Mouse (Mus musculus) lung, postnatal 4 days (tissue): ENCODE data around the gene Gabra3.

Source experiments
- DNase-seq, 2 experiments: peaks; one replicate each; pipeline ENCODE4 v3.0.0; 2021

The Gabra3 gene

DNA sequence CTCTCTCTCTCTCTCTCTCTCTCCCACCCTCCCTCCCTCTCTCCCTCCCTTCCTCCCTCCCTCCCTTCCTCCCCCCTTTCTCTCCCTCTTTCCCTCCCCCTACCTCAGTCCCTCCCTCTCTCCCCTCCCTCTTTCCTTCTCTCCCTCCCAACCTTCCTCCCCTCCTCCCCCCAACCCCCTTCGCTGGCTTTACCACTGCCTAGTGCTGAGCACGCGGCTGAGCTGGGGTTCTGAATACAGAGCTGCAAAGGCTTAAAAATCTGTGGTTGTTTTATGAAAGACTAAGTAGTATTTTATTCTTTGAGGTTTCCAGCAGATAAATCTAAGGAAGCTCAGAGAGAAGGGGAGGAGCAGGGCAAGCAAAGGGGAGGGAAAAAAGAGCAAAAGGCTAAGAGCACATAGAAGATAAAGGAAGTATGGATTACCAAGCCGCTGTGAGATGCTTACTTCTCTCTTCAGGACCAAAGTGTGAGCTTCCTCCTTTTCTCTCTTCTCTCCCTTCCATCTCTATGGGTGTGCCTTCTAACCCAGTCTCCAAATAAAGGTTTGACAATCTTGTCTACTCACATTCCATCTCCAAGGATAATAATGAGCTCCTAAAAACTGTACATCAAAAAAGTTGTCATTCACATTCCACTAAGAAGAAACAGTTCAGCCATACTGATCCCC lies at the start of gene Gabra3:
Gene Gabra3, minus strand, starts transcription at position 619 of the 669 bp plus-strand sequence.
- no peak for DNase-seq

DNA sequence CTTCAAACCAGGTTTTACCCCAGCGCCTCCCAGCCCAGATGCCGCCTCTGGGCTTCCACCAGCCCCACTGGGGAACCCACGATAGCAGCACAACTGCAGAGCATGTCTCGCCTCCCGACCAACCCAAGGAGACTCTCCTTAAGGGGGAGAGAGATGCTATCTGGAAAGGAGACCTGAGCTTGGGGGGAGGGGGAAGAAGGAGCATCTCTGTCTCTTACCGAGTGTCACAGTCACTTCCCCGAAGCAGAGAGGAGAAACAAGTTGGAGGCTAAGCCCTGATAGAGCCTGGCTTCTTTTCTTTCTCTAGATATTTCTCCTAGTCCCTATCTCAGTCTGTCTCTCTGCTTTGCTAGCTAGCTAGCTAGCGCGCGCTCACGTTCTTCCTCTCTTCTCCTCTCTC lies 859 bp downstream of the Gabra3 start:
- no peak for DNase-seq

DNA sequence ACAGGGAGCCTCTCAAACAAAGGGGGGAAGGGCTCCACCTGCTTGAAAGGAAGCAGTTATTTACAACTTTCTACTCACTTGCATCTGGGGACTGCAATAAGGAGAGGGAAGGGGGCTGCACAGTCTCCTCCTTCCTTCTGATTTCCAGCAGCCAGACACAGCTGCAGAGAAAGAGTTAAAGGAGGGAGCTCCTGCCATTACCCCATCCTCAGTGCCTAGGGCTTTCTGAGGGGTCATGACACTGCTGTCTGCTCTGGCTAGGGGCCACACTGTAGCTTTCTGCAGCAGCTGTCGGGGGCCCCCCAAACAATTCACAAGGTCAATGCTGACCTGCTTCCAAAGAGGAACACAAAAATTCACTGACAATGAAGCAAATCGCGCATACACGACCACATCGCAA lies 1.3 kb downstream of the Gabra3 start:
- no peak for DNase-seq

DNA sequence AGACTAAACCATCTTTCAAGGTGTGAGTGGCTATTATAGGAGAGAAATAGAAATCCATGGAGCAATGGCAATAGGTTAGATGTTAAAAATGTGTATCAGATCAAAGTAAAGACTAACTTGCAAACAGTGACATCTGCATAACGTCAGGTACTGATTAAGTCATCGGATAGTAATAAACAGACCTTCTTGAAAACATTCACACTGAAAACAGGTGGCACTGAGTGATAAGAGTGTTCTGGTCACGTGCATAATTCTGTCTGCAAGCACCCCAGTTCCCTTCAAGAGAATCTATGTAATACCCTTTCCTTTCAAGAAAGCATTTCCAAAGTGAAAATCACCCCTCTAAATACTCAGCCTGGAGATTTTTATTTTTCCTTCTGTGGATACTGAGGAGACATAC lies 6.0 kb downstream of the Gabra3 start:
- DNase-seq, result no peak

DNA sequence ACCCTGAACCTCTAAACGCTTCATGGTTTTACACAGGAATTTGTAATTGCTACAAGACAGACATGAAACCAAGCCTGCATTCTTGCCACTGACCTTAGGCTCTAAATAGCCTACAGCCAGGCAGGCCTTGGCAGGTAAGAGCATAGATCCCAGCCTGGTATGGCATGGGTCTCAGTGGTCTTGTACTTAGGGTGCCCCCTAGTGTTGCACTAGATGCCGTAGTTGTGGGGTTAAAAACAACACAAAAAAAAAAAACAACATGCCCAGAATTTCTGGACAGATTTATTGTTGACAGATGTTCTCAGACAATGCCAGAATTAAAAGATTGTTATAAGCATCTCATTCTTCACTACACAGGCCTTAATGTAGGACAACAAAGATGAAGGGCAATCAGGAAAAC lies 12.0 kb downstream of the Gabra3 start:
- DNase-seq, result no peak

DNA sequence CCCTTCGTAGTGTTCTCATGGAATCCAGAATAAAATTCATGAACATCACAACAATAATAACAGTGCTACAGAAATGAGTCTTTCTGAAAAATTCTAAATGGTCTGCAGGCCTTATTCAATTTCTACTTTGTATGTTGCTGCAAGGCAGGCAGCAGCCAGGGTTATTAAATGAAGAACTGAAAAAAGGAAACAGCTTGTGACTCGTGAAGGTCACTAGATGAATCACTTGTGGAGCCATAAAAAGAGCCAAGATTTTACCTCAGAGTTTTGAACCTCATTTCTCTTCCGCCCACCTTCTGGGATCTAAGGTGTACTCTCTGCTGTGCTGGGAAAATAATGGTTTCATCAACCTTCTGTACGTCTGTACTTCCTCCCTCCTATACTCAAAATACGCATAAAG lies 159.4 kb downstream of the Gabra3 start:
- no peak for DNase-seq

DNA sequence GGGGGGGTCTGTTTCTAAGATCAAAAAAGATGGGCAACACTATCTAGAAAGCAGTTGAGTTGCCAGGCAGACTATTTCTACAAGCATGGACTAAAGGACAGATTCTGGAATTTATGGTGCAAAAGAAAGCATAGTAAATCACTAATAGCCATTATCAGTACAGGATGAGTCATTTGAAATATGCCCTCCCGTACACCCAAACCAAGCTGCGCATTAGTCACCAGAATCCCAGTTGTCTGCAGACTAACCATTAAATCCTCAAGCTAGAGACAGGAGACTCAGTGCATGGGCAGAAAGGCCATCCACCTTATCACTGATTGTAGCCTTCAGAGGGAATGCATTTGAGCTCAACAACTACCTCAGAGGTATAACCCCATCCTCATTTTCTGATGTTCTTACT lies 166.8 kb downstream of the Gabra3 start:
- no peak for DNase-seq

DNA sequence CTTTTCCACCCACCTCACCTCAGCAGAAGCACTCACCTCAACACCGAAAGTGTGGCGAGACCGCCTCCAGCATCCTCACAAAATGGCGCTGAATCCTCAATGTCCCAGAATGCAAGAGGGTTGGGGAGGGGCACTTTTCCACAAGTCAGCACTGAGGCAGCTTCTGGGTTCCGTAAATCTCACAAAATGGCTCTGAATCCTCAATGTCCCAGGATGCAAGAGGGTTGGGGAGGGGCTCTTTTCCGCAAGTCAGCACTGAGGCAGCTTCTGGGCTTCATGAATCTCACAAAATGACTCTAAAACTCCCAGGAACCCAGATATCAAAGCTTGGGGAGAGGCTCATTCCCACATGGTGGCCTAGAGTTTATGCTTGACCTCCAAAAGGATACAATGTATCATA lies 269.9 kb downstream of the Gabra3 start, which contains the start of gene Magea10:
Gene Magea10, minus strand, starts transcription at position 101 of the 400 bp plus-strand sequence.
- DNase-seq, result no peak
